Mouse (Mus musculus) limb, embryonic 10.5 days (tissue): ENCODE measurements at regions not wholly inside any gene's neighbourhood (a gene's known extent, or its start where the extent isn't known, plus 50 kb on each side); places are given as distances from the start of the nearest gene placed in this dataset.

Experiments
- DNase-seq: peaks from one replicate; pipeline ENCODE4 v3.0.0-alpha.2; 2017; ENCODE audit warnings: low spot score
- H3K27ac ChIP-seq: fragments of 300-500 bp; sonication (generic); 2 replicates; pipeline ENCODE4 v1.5.1; 2016; ENCODE audit warnings: mild to moderate bottlenecking
- H3K27me3 ChIP-seq: fragments of 300-500 bp; sonication (generic); 2 replicates; pipeline ENCODE4 v1.6.1; 2016; ENCODE audit warnings: low read depth, mild to moderate bottlenecking; ENCODE audit not compliant: poor library complexity, severe bottlenecking
- H3K36me3 ChIP-seq: fragments of 300-500 bp; sonication (generic); 2 replicates; pipeline ENCODE4 v1.6.1; 2016; ENCODE audit warnings: mild to moderate bottlenecking, moderate library complexity
- H3K4me1 ChIP-seq: fragments of 300-500 bp; sonication (generic); 2 replicates; pipeline ENCODE4 v1.6.1; 2016
- H3K4me3 ChIP-seq: fragments of 300-500 bp; sonication (generic); 2 replicates; pipeline ENCODE4 v1.5.1; 2016; ENCODE audit warnings: mild to moderate bottlenecking, moderate library complexity
- H3K9me3 ChIP-seq: fragments of 300-500 bp; sonication (generic); replicated peaks from 2 replicates; pipeline ENCODE4 v1.6.1; 2016; ENCODE audit warnings: mild to moderate bottlenecking
- WGBS: fragments of 180-500 bp; shearing (Covaris S2); methylation state at CpG from one replicate; pipeline ENCODE4 v1.1.7; 2016; 5-methylcytosine and 5-hydroxymethylcytosine counted together

- Histone ChIP-seq H3K9me3 (no peaks in the 10 kb centered on the region), H3K27ac (no peak overlapping the region), H3K27me3 (no peaks in the 10 kb centered on the region), H3K36me3 (no peaks in the 10 kb centered on the region), H3K4me1 (no peaks in the 10 kb centered on the region), H3K4me3 (no peak overlapping the region)
- no peak for DNase-seq
- 86% methylated on average over 1 of the region's 1 CpGs for WGBS
Observed at GRCm38 (mm10) chr8:6227901-6228300, 1122.8 kb upstream of the Slc10a2 start.

GRCm38 (mm10) chr8:6225194-6225593, 1120.0 kb upstream of the Slc10a2 start:
- DNase-seq, result no peak
- no peaks in the 10 kb centered on the region for H3K27me3 ChIP-seq
- 94% methylated on average over 1 of the region's 1 CpGs for WGBS

GRCm38 (mm10) chr8:6207617-6208349, 1102.6 kb upstream of the Slc10a2 start:
- no peaks in the 10 kb centered on the region for H3K27me3 ChIP-seq
- DNase-seq, result no peak
- no peak overlapping the region for H3K4me3 ChIP-seq
- no peaks in the 10 kb centered on the region for H3K36me3 ChIP-seq
- no peaks in the 10 kb centered on the region for H3K4me1 ChIP-seq
- H3K9me3 ChIP-seq, result no peaks in the 10 kb centered on the region
- no peak overlapping the region for H3K27ac ChIP-seq
- WGBS, result 59% methylated on average over 2 of the region's 2 CpGs

More at GRCm38 (mm10) chr8:6225194-6225593, 1120.0 kb upstream of the Slc10a2 start:
- no peaks in the 10 kb centered on the region for H3K9me3 ChIP-seq
- H3K4me1 ChIP-seq, result no peaks in the 10 kb centered on the region
- no peak overlapping the region for H3K27ac ChIP-seq
- H3K4me3 ChIP-seq, result no peak overlapping the region
- no peaks in the 10 kb centered on the region for H3K36me3 ChIP-seq

GRCm38 (mm10) chr8:6204051-6204745, 1099.0 kb upstream of the Slc10a2 start:
- H3K4me3 ChIP-seq, result no peak overlapping the region
- H3K27me3 ChIP-seq, result no peaks in the 10 kb centered on the region
- H3K36me3 ChIP-seq, result no peaks in the 10 kb centered on the region
- no peak overlapping the region for H3K27ac ChIP-seq
- DNase-seq, result no peak
- H3K4me1 ChIP-seq, result no peaks in the 10 kb centered on the region
- 78% methylated on average over 3 of the region's 3 CpGs for WGBS
- H3K9me3 ChIP-seq, result no peaks in the 10 kb centered on the region

GRCm38 (mm10) chr8:6191431-6191830, 1086.3 kb upstream of the Slc10a2 start:
- WGBS, result 92% methylated on average over 2 of the region's 2 CpGs
- Histone ChIP-seq H3K9me3 (no peaks in the 10 kb centered on the region), H3K4me1 (no peaks in the 10 kb centered on the region), H3K27me3 (no peaks in the 10 kb centered on the region), H3K27ac (no peak overlapping the region), H3K36me3 (no peaks in the 10 kb centered on the region), H3K4me3 (no peak overlapping the region)
- DNase-seq, result no peak

- no peaks in the 10 kb centered on the region for H3K9me3 ChIP-seq
- no peak for DNase-seq
- H3K36me3 ChIP-seq, result no peaks in the 10 kb centered on the region
- H3K4me1 ChIP-seq, result no peaks in the 10 kb centered on the region
- no peak overlapping the region for H3K4me3 ChIP-seq
- WGBS, result 66% methylated on average over 2 of the region's 2 CpGs
- no peaks in the 10 kb centered on the region for H3K27me3 ChIP-seq
- no peak overlapping the region for H3K27ac ChIP-seq
Observed at GRCm38 (mm10) chr8:6188422-6188821, 1083.3 kb upstream of the Slc10a2 start.

- Histone ChIP-seq H3K36me3 (no peaks in the 10 kb centered on the region), H3K27me3 (no peaks in the 10 kb centered on the region), H3K4me1 (no peaks in the 10 kb centered on the region), H3K4me3 (no peak overlapping the region), H3K27ac (no peak overlapping the region), H3K9me3 (no peaks in the 10 kb centered on the region)
- WGBS, result 76% methylated on average over 1 of the region's 1 CpGs
- DNase-seq, result no peak
Observed at GRCm38 (mm10) chr8:6186561-6186960, 1081.4 kb upstream of the Slc10a2 start.

GRCm38 (mm10) chr8:6179602-6180001, 1074.5 kb upstream of the Slc10a2 start:
- WGBS, result 76% methylated on average over 3 of the region's 3 CpGs
- Histone ChIP-seq H3K9me3 (no peaks in the 10 kb centered on the region), H3K27ac (no peak overlapping the region), H3K27me3 (no peaks in the 10 kb centered on the region), H3K4me3 (no peak overlapping the region), H3K4me1 (no peaks in the 10 kb centered on the region), H3K36me3 (no peaks in the 10 kb centered on the region)
- no peak for DNase-seq

GRCm38 (mm10) chr8:6166433-6166832, 1061.3 kb upstream of the Slc10a2 start:
- Histone ChIP-seq H3K4me1 (no peaks in the 10 kb centered on the region), H3K36me3 (no peaks in the 10 kb centered on the region), H3K27me3 (no peaks in the 10 kb centered on the region), H3K4me3 (no peak overlapping the region), H3K9me3 (no peaks in the 10 kb centered on the region), H3K27ac (no peak overlapping the region)
- DNase-seq, result no peak

GRCm38 (mm10) chr8:6165230-6165629, 1060.1 kb upstream of the Slc10a2 start:
- WGBS, result 82% methylated on average over 3 of the region's 3 CpGs
- no peaks in the 10 kb centered on the region for H3K4me1 ChIP-seq
- no peak for DNase-seq

GRCm38 (mm10) chr8:6164758-6165157, 1059.6 kb upstream of the Slc10a2 start:
- Histone ChIP-seq H3K27me3 (no peaks in the 10 kb centered on the region), H3K4me1 (no peaks in the 10 kb centered on the region), H3K36me3 (no peaks in the 10 kb centered on the region), H3K9me3 (no peaks in the 10 kb centered on the region), H3K27ac (no peak overlapping the region), H3K4me3 (no peak overlapping the region)
- no peak for DNase-seq
- WGBS, result 76% methylated on average over 1 of the region's 1 CpGs

More at GRCm38 (mm10) chr8:6165230-6165629, 1060.1 kb upstream of the Slc10a2 start:
- no peaks in the 10 kb centered on the region for H3K9me3 ChIP-seq
- H3K27me3 ChIP-seq, result no peaks in the 10 kb centered on the region
- no peaks in the 10 kb centered on the region for H3K36me3 ChIP-seq
- no peak overlapping the region for H3K27ac ChIP-seq
- H3K4me3 ChIP-seq, result no peak overlapping the region

GRCm38 (mm10) chr8:6144588-6144987, 1039.4 kb upstream of the Slc10a2 start:
- 78% methylated on average over 4 of the region's 4 CpGs for WGBS
- Histone ChIP-seq H3K27ac (no peak overlapping the region), H3K36me3 (no peaks in the 10 kb centered on the region), H3K4me3 (no peak overlapping the region), H3K4me1 (no peaks in the 10 kb centered on the region), H3K27me3 (no peaks in the 10 kb centered on the region), H3K9me3 (no peaks in the 10 kb centered on the region)
- DNase-seq, result no peak

GRCm38 (mm10) chr8:6140090-6140489, 1034.9 kb upstream of the Slc10a2 start:
- no peak overlapping the region for H3K4me3 ChIP-seq
- no peak for DNase-seq
- H3K27ac ChIP-seq, result no peak overlapping the region
- no peaks in the 10 kb centered on the region for H3K27me3 ChIP-seq
- H3K4me1 ChIP-seq, result no peaks in the 10 kb centered on the region
- no peaks in the 10 kb centered on the region for H3K9me3 ChIP-seq
- 82% methylated on average over 1 of the region's 1 CpGs for WGBS
- H3K36me3 ChIP-seq, result no peaks in the 10 kb centered on the region
